Mouse (Mus musculus) ES-Bruce4 (cell line): ENCODE data around the gene Adamts18.

Experiments
- CTCF ChIP-seq: IDR thresholded peaks from one replicate; pipeline ENCODE4 v1.8.1; 2011; ENCODE audit warnings: low read depth, low read length
- POLR2A ChIP-seq: IDR thresholded peaks from one replicate; pipeline ENCODE4 v1.8.1; 2011; ENCODE audit warnings: low read length; ENCODE audit not compliant: insufficient read depth

- TF ChIP-seq CTCF = no peak
- no peak for TF ChIP-seq POLR2A
Measured at GRCm38 (mm10) chr8:113660128-113660527, 188.4 kb downstream of the Adamts18 start.
